ENCODE assay signal across 8 mouse cellular contexts in genomic region chr9:99444590-99445178, GRCm38 (mm10). TPM values are rescaled to one million over a fixed set of nuclear protein-coding genes. Genes with fewer than 3 reads are reported as not detected.
DNase-seq lines count a peak whose midpoint lies in the region; ATAC-seq and TF ChIP-seq lines count a peak whose summit lies in the region.

No protein-coding gene starts in this region.

- H3K27me3 ChIP-seq in hindbrain, embryonic 14.5 days (ENCODE audit: control insufficient read depth, insufficient read depth, low read length) = no peaks in the 10 kb centered on the region
- no peaks in the 10 kb centered on the region for H3K27me3 ChIP-seq in stomach, postnatal 0 days (ENCODE audit: control insufficient read depth, insufficient read depth, low read length)

- H3K4me1 ChIP-seq in hindbrain, embryonic 14.5 days (replicated peaks; ENCODE audit: control insufficient read depth, insufficient read depth, low read length) = no peaks in the 10 kb centered on the region
- no peaks in the 10 kb centered on the region for H3K4me1 ChIP-seq in stomach, postnatal 0 days (replicated peaks; ENCODE audit: control insufficient read depth, insufficient read depth)

- peak; percentile 21; the same call in 1 of the 2 replicates for ATAC-seq in hindbrain, embryonic 14.5 days (ENCODE audit: low FRiP score)
- 0 out of 2 replicates have a peak, but pooled peaks have one; percentile 32 for ATAC-seq in stomach, postnatal 0 days (ENCODE audit: low FRiP score, low TSS enrichment)
- no peak for ATAC-seq in erythroid progenitor cell, adult 5-6 weeks (replicated peaks; ENCODE audit: low FRiP score, poor library complexity, severe bottlenecking)

- peak; percentile 51 to 61 for DNase-seq in cerebellum, postnatal 14 days
- no peak for DNase-seq in cerebellum, adult 8-10 months
- DNase-seq in thymus, postnatal 0 days (ENCODE audit: low spot score) = peak; percentile 13
- DNase-seq in thymus, postnatal 36 days = no peak
- peak; percentile 40 for DNase-seq in hindbrain, embryonic 14.5 days (ENCODE audit: low spot score)
- peak; percentile 43 for DNase-seq in stomach, postnatal 0 days (ENCODE audit: low spot score)
- no peak for DNase-seq in gastrocnemius, adult 18-20 months (ENCODE audit: low spot score)

- WGBS in hindbrain, embryonic 14.5 days = 31% methylated on average over 8 of the region's 8 CpGs
- WGBS in stomach, postnatal 0 days = 29% methylated on average over 8 of the region's 8 CpGs

- TF ChIP-seq CTCF in stomach, postnatal 0 days (IDR thresholded peaks at IDR 0.05; ENCODE audit: low read depth) = peak; percentile 71

- H3K27ac ChIP-seq in hindbrain, embryonic 14.5 days = no peak overlapping the region
- no peak overlapping the region for H3K27ac ChIP-seq in stomach, postnatal 0 days (replicated peaks)

- no peak for TF ChIP-seq EP300 in stomach, postnatal 0 days (optimal IDR thresholded peaks at IDR 0.05)

- H3K4me3 ChIP-seq in hindbrain, embryonic 14.5 days (replicated peaks; ENCODE audit: low read length) = no peak overlapping the region
- H3K4me3 ChIP-seq in stomach, postnatal 0 days (ENCODE audit: low read depth, low read length) = no peak overlapping the region

- no peak overlapping the region for H3K9ac ChIP-seq in hindbrain, embryonic 14.5 days
- H3K9ac ChIP-seq in stomach, postnatal 0 days (ENCODE audit: low read length) = no peak overlapping the region

- H3K4me2 ChIP-seq in hindbrain, embryonic 14.5 days (replicated peaks) = no peak overlapping the region
- no peak overlapping the region for H3K4me2 ChIP-seq in stomach, postnatal 0 days (replicated peaks; ENCODE audit: low read depth)

- H3K9me3 ChIP-seq in hindbrain, embryonic 14.5 days (ENCODE audit: control insufficient read depth, low read length) = no peaks in the 10 kb centered on the region
- no peaks in the 10 kb centered on the region for H3K9me3 ChIP-seq in stomach, postnatal 0 days (ENCODE audit: control insufficient read depth, low read length)

- no peaks in the 10 kb centered on the region for H3K36me3 ChIP-seq in hindbrain, embryonic 14.5 days (replicated peaks; ENCODE audit: control insufficient read depth, insufficient read depth)
- H3K36me3 ChIP-seq in stomach, postnatal 0 days (ENCODE audit: control insufficient read depth, insufficient read depth, low read length) = no peaks in the 10 kb centered on the region

RNA-seq across cellular contexts. Expression of gene Nme9, which starts 6.6 kb away (rescaled TPM):
- 0.31 and 0.73 TPM in 2 replicates for polyA plus RNA-seq in thymus, postnatal 0 days (2015; fragmentation: Nextera tagmentation; extraction: Ambion mirVana)
- polyA plus RNA-seq in hindbrain, embryonic 14.5 days (2014; fragmentation: Nextera tagmentation; extraction: Ambion mirVana) = 0.61 and 1.5 TPM in 2 replicates
- not detected in 2 replicates for polyA plus RNA-seq in stomach, postnatal 0 days (2015; fragmentation: Nextera tagmentation; extraction: Ambion mirVana)
- total RNA-seq in gastrocnemius, adult 18-20 months (2021) = not detected
- total RNA-seq in erythroid progenitor cell, adult 5-6 weeks (2015; ENCODE audit: low replicate concordance) = not detected in 2 replicates
- 1.2 TPM in 1 of 2 replicates, not detected in the other for total RNA-seq in erythroid progenitor cell, adult 5-6 weeks (2017; ENCODE audit: low replicate concordance)

RNA-seq across cellular contexts. Expression of gene Mras, which starts 7.5 kb away (rescaled TPM):
- 11.9 and 14.7 TPM in 2 replicates for polyA plus RNA-seq in thymus, postnatal 0 days (2015; fragmentation: Nextera tagmentation; extraction: Ambion mirVana)
- polyA plus RNA-seq in hindbrain, embryonic 14.5 days (2014; fragmentation: Nextera tagmentation; extraction: Ambion mirVana) = 55.3 and 62.9 TPM in 2 replicates
- 5.9 and 10.2 TPM in 2 replicates for polyA plus RNA-seq in stomach, postnatal 0 days (2015; fragmentation: Nextera tagmentation; extraction: Ambion mirVana)
- 1 to 10 TPM; 6.4 to 7.8 TPM for total RNA-seq in gastrocnemius, adult 18-20 months (2021)
- total RNA-seq in erythroid progenitor cell, adult 5-6 weeks (2015; ENCODE audit: low replicate concordance) = 14.3 TPM in 1 of 2 replicates, not detected in the other
- 0.08 and 0.13 TPM in 2 replicates for total RNA-seq in erythroid progenitor cell, adult 5-6 weeks (2017; ENCODE audit: low replicate concordance)

Comparison
In these comparisons a context has a peak if more than half of its experiments do, and no peak if none do; other contexts are left out.
1. DNase-seq: peak in cerebellum, postnatal 14 days (2 of 2), thymus, postnatal 0 days (single experiment), hindbrain, embryonic 14.5 days (single experiment) and stomach, postnatal 0 days (single experiment); none in cerebellum, adult 8-10 months (single experiment), thymus, postnatal 36 days (0 of 2) and gastrocnemius, adult 18-20 months (single experiment).